Mouse (Mus musculus) myocyte (in vitro differentiated cells): ENCODE measurements around the gene Msx1. TPM values are rescaled to one million over a fixed set of nuclear protein-coding genes. Genes with fewer than 3 reads are reported as not detected.

ENCODE experiments used
- H3K27me3 ChIP-seq: one replicate; pipeline ENCODE4 v1.6.1; 2011; ENCODE audit not compliant: control insufficient read depth, insufficient read depth, insufficient read length
- H3K36me3 ChIP-seq: one replicate; pipeline ENCODE4 v1.6.1; 2011; ENCODE audit not compliant: control insufficient read depth, insufficient read depth
- H3K4me2 ChIP-seq: one replicate; pipeline ENCODE4 v1.6.1; 2011; ENCODE audit warnings: low read depth, control low read depth
- H3K4me3 ChIP-seq: one replicate; pipeline ENCODE4 v1.5.1; 2011; ENCODE audit warnings: mild to moderate bottlenecking, control low read depth, moderate library complexity
- H3K79me2 ChIP-seq: one replicate; pipeline ENCODE4 v1.6.1; 2011; ENCODE audit not compliant: control insufficient read depth, insufficient read depth
- H3ac ChIP-seq: one replicate; pipeline ENCODE4 v1.6.1; 2011; ENCODE audit not compliant: control insufficient read depth, insufficient read length
- CEBPB ChIP-seq: IDR thresholded peaks from 2 replicates; pipeline ENCODE4 v1.6.1; 2011; ENCODE audit warnings: mild to moderate bottlenecking, moderate library complexity; ENCODE audit not compliant: poor library complexity, insufficient read depth, severe bottlenecking
- E2F4 ChIP-seq: IDR thresholded peaks from one replicate; pipeline ENCODE4 v1.6.1; 2011; ENCODE audit warnings: mild to moderate bottlenecking, control low read depth, moderate library complexity; ENCODE audit not compliant: insufficient read depth
- MAX ChIP-seq: IDR thresholded peaks from one replicate; pipeline ENCODE4 v1.6.1; 2011; ENCODE audit warnings: low read depth, mild to moderate bottlenecking, control low read depth
- MYOD1 ChIP-seq, 3 experiments: IDR thresholded peaks; one replicate each; pipeline ENCODE4 v1.6.1; 2011; ENCODE audit warnings: control low read depth in 2 of 3, low read depth in 2 of 3, mild to moderate bottlenecking in 2 of 3, moderate library complexity in 1 of 3; ENCODE audit not compliant: insufficient read length in 2 of 3, control insufficient read depth in 1 of 3
- MYOG ChIP-seq, 3 experiments: IDR thresholded peaks; one replicate each; pipeline ENCODE4 v1.6.1; 2011; ENCODE audit warnings: control low read depth in 2 of 3, low read depth in 2 of 3, mild to moderate bottlenecking in 2 of 3; ENCODE audit not compliant: insufficient read length in 2 of 3, control insufficient read depth in 1 of 3, insufficient read depth in 1 of 3
- POLR2A ChIP-seq: IDR thresholded peaks from one replicate; pipeline ENCODE4 v1.6.1; 2011; ENCODE audit warnings: low read depth, mild to moderate bottlenecking, control low read depth, moderate library complexity; ENCODE audit not compliant: insufficient read length
- POLR2AphosphoS2 ChIP-seq: IDR thresholded peaks from one replicate; pipeline ENCODE4 v1.6.1; 2011; ENCODE audit warnings: low read depth, control low read depth; ENCODE audit not compliant: insufficient read length
- REST ChIP-seq: IDR thresholded peaks from one replicate; pipeline ENCODE4 v1.6.1; 2011; ENCODE audit warnings: mild to moderate bottlenecking, control low read depth, moderate library complexity; ENCODE audit not compliant: insufficient read depth, insufficient read length
- SRF ChIP-seq: IDR thresholded peaks from one replicate; pipeline ENCODE4 v1.6.1; 2011; ENCODE audit warnings: low read depth; ENCODE audit not compliant: control insufficient read depth, insufficient read length
- TCF12 ChIP-seq: IDR thresholded peaks from one replicate; pipeline ENCODE4 v1.6.1; 2011; ENCODE audit warnings: mild to moderate bottlenecking, control low read depth; ENCODE audit not compliant: poor library complexity, insufficient read depth, severe bottlenecking
- TCF3 ChIP-seq: IDR thresholded peaks from one replicate; pipeline ENCODE4 v1.6.1; 2011; ENCODE audit warnings: low read depth, control low read depth; ENCODE audit not compliant: insufficient read length
- USF1 ChIP-seq: IDR thresholded peaks from one replicate; pipeline ENCODE4 v1.6.1; 2011; ENCODE audit warnings: low read depth, mild to moderate bottlenecking, control low read depth, moderate library complexity
- polyA plus RNA-seq: library from polyadenylated mRNA; unstranded; fragments of >200 nt; fragmentation: generic; extraction: Trizol; gene quantifications from one replicate; pipeline ENCODE4 v1.2.1, GENCODE M21; 2012; ENCODE audit warnings: missing spikeins

Msx1 gene
- polyA plus RNA-seq, 1 experiment, result 4.7 TPM

DNA sequence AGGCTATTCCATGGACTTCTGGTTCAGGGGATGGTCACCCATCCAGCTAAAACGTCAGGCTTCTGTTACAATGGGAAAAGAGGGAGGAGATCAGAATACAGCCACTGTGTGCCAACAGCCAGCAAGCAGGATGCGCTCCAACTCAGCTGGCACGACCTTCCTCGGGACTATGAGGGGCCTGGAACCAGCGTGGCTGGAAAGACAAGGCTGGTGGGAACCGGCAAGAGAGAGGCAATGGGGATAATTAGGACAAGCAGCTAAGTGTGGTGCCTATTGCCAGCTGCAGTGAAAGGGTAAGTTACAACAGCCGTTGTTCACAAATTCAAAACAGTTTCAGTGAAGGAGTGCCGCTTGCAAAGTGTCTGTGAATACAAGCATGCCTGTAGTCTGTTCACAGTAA lies 41.1 kb downstream of the Msx1 start:
- H3ac ChIP-seq, result no peak overlapping the region
- H3K79me2 ChIP-seq, result no peaks in the 10 kb centered on the region
- peaks cover 26% of the 10 kb centered on the region for H3K27me3 ChIP-seq
- no peak overlapping the region for H3K4me2 ChIP-seq
- no peaks in the 10 kb centered on the region for H3K36me3 ChIP-seq
- no peak overlapping the region for H3K4me3 ChIP-seq
- TF ChIP-seq REST (no peak), USF1 (no peak), MAX (no peak), TCF3 (no peak), MYOG (IDR thresholded peaks at IDR 0.05; ENCODE audit: control insufficient read depth in 1 of 3, insufficient read depth in 1 of 3, insufficient read length in 2 of 3, low read depth in 2 of 3) (no peak), MYOD1 (IDR thresholded peaks at IDR 0.05; ENCODE audit: control insufficient read depth in 1 of 3, insufficient read length in 2 of 3, low read depth in 2 of 3) (no peak), POLR2AphosphoS2 (no peak), POLR2A (no peak), TCF12 (no peak), CEBPB (no peak), E2F4 (no peak), SRF (no peak)

DNA sequence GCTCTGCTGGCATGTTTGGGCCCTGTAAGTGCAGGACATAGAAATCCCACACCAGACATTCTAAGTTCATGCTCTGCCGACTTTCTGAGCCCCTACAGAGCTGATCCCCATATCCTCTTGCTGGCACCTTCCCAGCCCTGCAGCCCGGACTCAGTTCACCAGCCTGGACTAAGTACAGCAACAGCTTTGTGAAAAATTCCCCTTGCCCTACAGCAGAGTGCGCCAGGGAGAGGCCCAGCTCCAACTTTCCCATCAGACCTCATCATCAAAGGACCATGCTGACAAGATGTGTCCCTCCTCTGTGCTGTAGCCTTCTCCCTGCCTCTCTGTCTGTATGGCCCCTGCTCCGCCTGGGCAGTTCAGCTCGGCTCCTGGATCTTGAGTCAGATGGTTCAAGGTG lies 48.7 kb downstream of the Msx1 start:
- Histone ChIP-seq H3K36me3 (no peaks in the 10 kb centered on the region), H3ac (no peak overlapping the region), H3K4me3 (no peak overlapping the region), H3K4me2 (no peak overlapping the region), H3K27me3 (peaks cover 9% of the 10 kb centered on the region), H3K79me2 (no peaks in the 10 kb centered on the region)
- TF ChIP-seq E2F4, result no peak

GRCm38 (mm10) chr5:37774011-37774410 lies 50.4 kb downstream of the Msx1 start:
- no peak overlapping the region for H3K4me2 ChIP-seq
- TF ChIP-seq TCF3, result no peak
- no peak for TF ChIP-seq USF1
- no peak for TF ChIP-seq TCF12
- TF ChIP-seq MYOG (IDR thresholded peaks at IDR 0.05; ENCODE audit: control insufficient read depth in 1 of 3, insufficient read depth in 1 of 3, insufficient read length in 2 of 3, low read depth in 2 of 3), result no peak
- no peak for TF ChIP-seq SRF
- TF ChIP-seq E2F4, result no peak
- TF ChIP-seq MAX, result no peak
- no peak for TF ChIP-seq MYOD1 (IDR thresholded peaks at IDR 0.05; ENCODE audit: control insufficient read depth in 1 of 3, insufficient read length in 2 of 3, low read depth in 2 of 3)
- no peak for TF ChIP-seq REST
- no peak for TF ChIP-seq POLR2A
- no peak for TF ChIP-seq POLR2AphosphoS2
- no peak for TF ChIP-seq CEBPB
- H3K79me2 ChIP-seq, result no peaks in the 10 kb centered on the region
- no peak overlapping the region for H3ac ChIP-seq
- H3K27me3 ChIP-seq, result peaks cover 9% of the 10 kb centered on the region
- no peak overlapping the region for H3K4me3 ChIP-seq
- H3K36me3 ChIP-seq, result no peaks in the 10 kb centered on the region

DNA sequence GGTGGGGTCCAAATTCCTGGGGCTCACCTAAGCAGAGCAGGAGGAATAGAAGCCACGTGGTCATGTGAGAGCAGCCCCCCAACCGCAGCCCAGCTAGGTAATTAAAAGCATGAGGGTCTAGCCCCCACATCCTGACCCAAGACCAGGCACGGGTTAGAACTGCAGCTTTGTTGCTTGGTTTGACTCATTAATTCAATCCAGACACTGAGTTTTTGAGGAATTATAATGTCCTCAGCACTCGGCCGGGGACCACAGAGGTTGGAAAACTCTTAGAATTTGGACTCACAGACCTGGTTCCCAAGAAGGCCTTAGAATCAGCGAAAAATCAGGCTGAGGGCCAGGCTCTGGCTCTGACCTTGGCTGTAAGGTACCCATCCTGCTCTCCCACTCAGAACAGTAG lies 53.5 kb downstream of the Msx1 start:
- Histone ChIP-seq H3ac (no peak overlapping the region), H3K79me2 (no peaks in the 10 kb centered on the region), H3K4me3 (no peak overlapping the region), H3K36me3 (no peaks in the 10 kb centered on the region), H3K4me2 (no peak overlapping the region), H3K27me3 (peaks cover 4% of the 10 kb centered on the region)
- TF ChIP-seq USF1, result no peak
- no peak for TF ChIP-seq MAX
- TF ChIP-seq SRF, result no peak
- TF ChIP-seq CEBPB, result no peak
- TF ChIP-seq MYOD1 (IDR thresholded peaks at IDR 0.05; ENCODE audit: control insufficient read depth in 1 of 3, insufficient read length in 2 of 3, low read depth in 2 of 3), result no peak
- TF ChIP-seq E2F4, result no peak
- TF ChIP-seq TCF12, result no peak
- no peak for TF ChIP-seq REST
- TF ChIP-seq MYOG (IDR thresholded peaks at IDR 0.05; ENCODE audit: control insufficient read depth in 1 of 3, insufficient read depth in 1 of 3, insufficient read length in 2 of 3, low read depth in 2 of 3), result no peak
- no peak for TF ChIP-seq TCF3
- no peak for TF ChIP-seq POLR2AphosphoS2

Other genes with a start within 250 kb of the Msx1 start
- gene Stk32b, start 107.4 kb downstream of the Msx1 start, polyA plus RNA-seq, result not detected
- gene Cytl1, start 89.1 kb downstream of the Msx1 start, polyA plus RNA-seq, result not detected
- 24.9 TPM for gene Stx18, start 214.2 kb upstream of the Msx1 start, polyA plus RNA-seq